Mouse (Mus musculus): ENCODE results near the gene Fgfr2.

GRCm38 (mm10) chr7:130764160-130764559 is 2359.0 kb downstream of the Fgfr2 start:
- TF ChIP-seq CTCF (conservative IDR thresholded peaks at IDR 0.05; ENCODE audit: insufficient read depth, insufficient read length, low read depth, low read length) (no peak), POLR2A (IDR thresholded peaks at IDR 0.05; ENCODE audit: low read depth, low read length) (no peak)

All from kidney, adult 2 months (tissue).